Mouse (Mus musculus) olfactory bulb, adult 2 months (tissue): ENCODE data around the gene Agtrap.

Experiments
- CTCF ChIP-seq: fragments of 200-500 bp; IDR thresholded peaks from 2 replicates; pipeline ENCODE4 v1.5.1; 2012; ENCODE audit warnings: low read depth, mild to moderate bottlenecking, low read length, moderate library complexity; ENCODE audit not compliant: insufficient read depth
- POLR2A ChIP-seq: fragments of 200-500 bp; IDR thresholded peaks from 2 replicates; pipeline ENCODE4 v1.6.1; 2012; ENCODE audit warnings: mild to moderate bottlenecking, low read depth, low read length, moderate library complexity; ENCODE audit not compliant: insufficient read depth

DNA sequence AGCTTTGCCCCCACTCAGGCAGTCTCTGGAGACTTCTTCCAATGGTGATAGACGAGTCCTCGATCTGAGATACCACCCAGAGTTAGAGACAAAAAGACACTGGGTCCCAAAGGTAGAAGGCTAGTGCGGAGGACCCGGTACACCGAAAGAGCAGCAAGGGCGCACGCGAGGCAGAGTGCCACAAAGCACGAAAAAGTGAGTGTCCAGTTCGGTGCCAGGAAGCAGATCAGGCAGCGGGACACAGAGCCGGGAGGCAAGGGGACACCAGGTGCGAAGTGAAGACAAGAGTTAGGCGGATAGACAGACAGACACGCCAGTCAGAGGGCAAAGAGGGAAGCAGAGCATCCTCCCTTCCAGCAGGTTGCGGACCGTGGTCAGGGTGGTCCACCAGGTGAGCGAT lies 42.3 kb upstream of the Agtrap start, which contains the start of gene Mad2l2:
- TF ChIP-seq CTCF (no peak), POLR2A (no peak)
